Mouse (Mus musculus) effector memory CD4-positive, alpha-beta T cell, adult 5 months (primary cell): ENCODE data around the gene Fam208a. TPM values are rescaled to one million over a fixed set of nuclear protein-coding genes. Genes with fewer than 3 reads are reported as not detected.

Experiments used
- polyA plus RNA-seq: library from polyadenylated mRNA; unstranded; fragments of 100-300 nt; shearing (Covaris generic); gene quantifications from one replicate; pipeline ENCODE4 v1.2.1, GENCODE M21; 2017

Fam208a gene
- 29.3 TPM for polyA plus RNA-seq

DNA sequence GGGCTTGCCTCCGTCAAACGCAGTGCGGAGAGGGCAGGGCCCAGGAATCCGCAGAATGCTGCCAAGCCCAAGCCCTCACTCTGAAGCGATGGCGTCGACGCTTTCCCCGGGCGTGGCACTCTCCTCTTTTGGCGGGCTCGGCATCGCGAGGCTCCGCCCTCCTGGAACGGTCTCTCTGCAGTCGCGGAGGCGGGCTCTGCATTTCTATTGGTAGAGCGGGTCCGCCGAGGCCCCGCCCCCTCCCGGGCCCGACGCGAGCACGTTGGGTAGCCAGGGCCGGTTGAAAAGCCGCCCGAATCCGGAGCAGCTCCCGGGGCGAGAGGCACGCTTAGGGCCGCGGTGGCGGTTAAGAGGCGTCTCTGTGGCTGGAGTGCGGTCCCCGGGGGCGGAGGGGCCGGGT is at the start of gene Fam208a:
Fam208a (plus strand) TSS at position 262 of the 400 bp plus-strand sequence.

GRCm38 (mm10) chr14:27507894-27508643 is 79.4 kb downstream of the Fam208a start, which contains the start of gene Ccdc66:
Ccdc66 (minus strand) TSS chr14:27508460.

Other genes with a start within 250 kb of the Fam208a start
- gene Ccdc66, start 79.6 kb downstream of the Fam208a start, polyA plus RNA-seq = 12.4 TPM
- gene Erc2, start 193.6 kb downstream of the Fam208a start, polyA plus RNA-seq = not detected